Mouse (Mus musculus) hindbrain, embryonic 10.5 days (tissue): ENCODE results near the gene Zswim3. TPM values are rescaled to one million over a fixed set of nuclear protein-coding genes. Genes with fewer than 3 reads are reported as not detected.

Experiments
- DNase-seq: peaks from one replicate; pipeline ENCODE4 v3.0.0-alpha.2; 2017; ENCODE audit warnings: low spot score
- H3K27ac ChIP-seq: fragments of 300-500 bp; sonication (generic); 2 replicates; pipeline ENCODE4 v1.5.1; 2016; ENCODE audit warnings: mild to moderate bottlenecking, moderate library complexity
- H3K27me3 ChIP-seq: fragments of 300-500 bp; sonication (generic); 2 replicates; pipeline ENCODE4 v1.6.1; 2016; ENCODE audit warnings: mild to moderate bottlenecking; ENCODE audit not compliant: poor library complexity, insufficient read depth, severe bottlenecking
- H3K36me3 ChIP-seq: fragments of 300-500 bp; sonication (generic); 2 replicates; pipeline ENCODE4 v1.6.1; 2016; ENCODE audit warnings: mild to moderate bottlenecking, moderate library complexity
- H3K4me1 ChIP-seq: fragments of 300-500 bp; sonication (generic); replicated peaks from 2 replicates; pipeline ENCODE4 v1.6.1; 2016; ENCODE audit warnings: mild to moderate bottlenecking
- H3K4me3 ChIP-seq: fragments of 300-500 bp; sonication (generic); 2 replicates; pipeline ENCODE4 v1.5.1; 2016; ENCODE audit warnings: mild to moderate bottlenecking, moderate library complexity
- H3K9me3 ChIP-seq: fragments of 300-500 bp; sonication (generic); 2 replicates; pipeline ENCODE4 v1.6.1; 2016; ENCODE audit warnings: mild to moderate bottlenecking, moderate library complexity
- WGBS: fragments of 180-500 bp; shearing (Covaris S2); methylation state at CpG from one replicate; pipeline ENCODE4 v1.1.7; 2016; 5-methylcytosine and 5-hydroxymethylcytosine counted together
- polyA plus RNA-seq: library from polyadenylated mRNA; unstranded; fragments of >200 nt; fragmentation: Nextera tagmentation; extraction: Ambion mirVana; gene quantifications from 2 replicates; pipeline ENCODE4 v1.2.1, GENCODE M21; 2016

The Zswim3 gene
- polyA plus RNA-seq, 1 experiment from 2014 or later: 12.4 TPM

DNA sequence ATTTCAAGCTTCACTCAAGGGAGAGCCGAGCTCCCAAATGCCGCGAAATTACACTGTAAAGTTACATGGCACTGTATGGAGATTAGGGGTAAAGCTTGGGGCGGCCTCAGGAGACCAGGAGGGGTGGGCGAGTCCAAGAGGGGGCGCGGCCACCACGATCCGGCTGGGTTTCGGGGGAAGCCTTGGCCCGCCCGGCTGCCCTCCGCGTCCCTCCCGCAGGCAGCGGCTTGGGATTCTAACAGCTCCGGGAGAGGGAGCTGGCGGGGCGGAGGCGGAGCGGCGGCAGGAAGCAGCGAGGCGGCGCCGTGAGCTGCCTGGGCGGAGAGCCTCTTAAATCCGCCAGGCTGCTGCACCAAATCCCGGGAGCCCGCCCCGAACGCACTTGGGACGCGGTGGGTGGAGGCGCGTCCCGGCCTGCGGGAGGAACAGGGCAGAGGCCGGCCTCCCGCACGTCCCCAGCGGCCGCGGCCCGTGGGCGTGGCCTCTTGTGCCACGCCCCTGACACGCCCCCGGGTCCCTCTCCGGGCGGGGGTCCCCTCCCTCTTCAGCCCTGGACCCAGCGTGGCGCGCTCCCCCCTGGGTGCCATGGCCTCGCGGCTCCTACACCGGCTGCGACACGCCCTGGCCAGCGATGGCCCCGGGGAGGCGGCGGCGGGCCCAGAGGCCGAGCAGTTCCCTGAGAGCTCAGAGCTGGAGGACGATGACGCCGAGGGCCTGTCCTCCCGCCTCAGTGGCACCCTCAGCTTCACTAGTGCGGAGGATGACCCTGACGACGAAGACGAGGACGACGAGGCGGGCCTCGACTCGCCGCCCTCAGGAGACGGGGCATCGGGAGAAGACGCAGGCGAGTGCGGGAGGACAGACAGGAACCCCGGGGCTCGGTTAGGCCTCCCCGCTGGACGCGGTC lies 19.2 kb upstream of the Zswim3 start, which contains the start of gene Snx21:
TSS of gene Snx21 (plus strand) at position 343 of the 907 bp plus-strand sequence.
- H3K4me1 ChIP-seq: peaks cover 35% of the 10 kb centered on the region
- peak within 1 kb of the TSS; percentile 89 for H3K27ac ChIP-seq
- under 1% methylated on average over 87 of the region's 89 CpGs for WGBS
- no peaks in the 10 kb centered on the region for H3K9me3 ChIP-seq
- peaks cover 21% of the 10 kb centered on the region for H3K36me3 ChIP-seq
- peak within 1 kb of the TSS; percentile 79 for H3K4me3 ChIP-seq
- peak; percentile 87 for DNase-seq
- H3K27me3 ChIP-seq: peaks cover 7% of the 10 kb centered on the region; the same call in 1 of the 2 replicates

DNA sequence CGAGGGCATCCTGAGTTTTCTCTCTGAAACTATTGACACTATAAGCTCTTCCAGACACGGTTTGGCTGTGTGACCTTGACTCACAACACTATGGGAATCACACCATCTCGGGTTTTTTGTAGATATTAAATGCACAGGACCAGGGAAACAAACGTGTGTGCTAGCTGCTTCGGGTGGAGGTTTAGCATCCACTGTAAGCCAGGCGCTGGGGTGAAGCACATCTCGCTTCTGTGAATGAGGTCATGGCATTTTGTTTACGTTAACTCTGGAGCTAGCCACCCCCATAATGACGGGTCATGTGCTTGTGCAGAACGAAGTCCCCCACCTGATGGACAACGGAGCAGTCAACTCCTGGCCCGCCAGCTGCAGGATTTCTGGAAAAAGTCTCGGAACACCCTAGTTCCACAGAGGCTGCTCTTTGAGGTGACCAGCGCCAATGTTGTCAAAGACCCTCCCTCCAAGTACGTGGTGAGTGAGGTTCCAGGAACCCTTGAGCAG lies 18.5 kb upstream of the Zswim3 start:
- Histone ChIP-seq H3K4me3 (peak overlapping the region; percentile 79), H3K27me3 (peaks cover 7% of the 10 kb centered on the region; the same call in 1 of the 2 replicates), H3K36me3 (peaks cover 28% of the 10 kb centered on the region), H3K9me3 (no peaks in the 10 kb centered on the region), H3K4me1 (peaks cover 35% of the 10 kb centered on the region), H3K27ac (peak overlapping the region; percentile 89)
- 8% methylated on average over 15 of the region's 15 CpGs for WGBS
- no peak for DNase-seq

DNA sequence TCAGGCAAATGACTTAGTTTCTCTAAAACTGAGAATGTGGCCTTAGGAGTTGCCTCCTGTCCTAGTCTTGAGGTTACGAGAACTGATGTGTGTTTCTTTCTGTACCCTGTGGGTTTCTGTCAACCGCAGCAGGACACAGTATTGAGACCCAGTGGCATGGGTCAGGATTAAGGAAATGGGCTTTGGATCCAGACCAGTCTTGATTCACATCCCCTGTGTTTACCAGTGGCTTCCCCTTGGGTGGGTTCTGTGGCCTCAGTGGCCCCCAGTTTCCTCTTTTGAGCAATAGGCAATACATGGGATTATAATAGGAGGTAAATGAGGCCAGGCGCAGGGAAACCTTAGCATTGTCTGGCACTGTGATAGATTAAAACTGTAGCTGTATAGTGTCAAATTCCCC lies 17.9 kb upstream of the Zswim3 start:
- Histone ChIP-seq H3K4me3 (peak overlapping the region; percentile 79), H3K27ac (no peak overlapping the region), H3K36me3 (peaks cover 34% of the 10 kb centered on the region), H3K4me1 (peaks cover 35% of the 10 kb centered on the region), H3K9me3 (no peaks in the 10 kb centered on the region), H3K27me3 (peaks cover 7% of the 10 kb centered on the region; the same call in 1 of the 2 replicates)
- WGBS: 86% methylated on average over 3 of the region's 3 CpGs
- no peak for DNase-seq

DNA sequence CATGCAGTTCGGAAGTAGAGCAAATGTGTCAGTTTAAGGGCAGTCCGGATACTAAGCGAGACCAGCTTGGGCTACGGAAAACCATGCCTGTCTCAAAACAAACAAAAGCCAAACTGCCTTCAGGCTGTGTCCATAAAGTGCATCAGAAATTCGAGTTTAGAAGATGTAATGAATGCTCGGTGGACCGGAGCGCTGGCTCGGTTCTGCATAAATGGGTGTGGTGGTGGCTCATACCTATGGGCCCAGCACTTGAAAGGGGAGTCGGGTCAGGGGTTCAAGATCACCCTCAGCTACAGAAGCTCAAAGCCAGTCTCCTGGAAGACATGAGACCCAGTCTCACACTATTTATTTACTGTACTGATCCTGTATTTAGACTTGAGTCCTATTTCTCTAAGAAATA lies 17.1 kb upstream of the Zswim3 start:
- Histone ChIP-seq H3K27me3 (peaks cover 7% of the 10 kb centered on the region; the same call in 1 of the 2 replicates), H3K4me3 (no peak overlapping the region), H3K4me1 (peaks cover 35% of the 10 kb centered on the region), H3K9me3 (no peaks in the 10 kb centered on the region), H3K36me3 (peaks cover 41% of the 10 kb centered on the region), H3K27ac (no peak overlapping the region)
- DNase-seq: no peak
- 86% methylated on average over 10 of the region's 10 CpGs for WGBS

DNA sequence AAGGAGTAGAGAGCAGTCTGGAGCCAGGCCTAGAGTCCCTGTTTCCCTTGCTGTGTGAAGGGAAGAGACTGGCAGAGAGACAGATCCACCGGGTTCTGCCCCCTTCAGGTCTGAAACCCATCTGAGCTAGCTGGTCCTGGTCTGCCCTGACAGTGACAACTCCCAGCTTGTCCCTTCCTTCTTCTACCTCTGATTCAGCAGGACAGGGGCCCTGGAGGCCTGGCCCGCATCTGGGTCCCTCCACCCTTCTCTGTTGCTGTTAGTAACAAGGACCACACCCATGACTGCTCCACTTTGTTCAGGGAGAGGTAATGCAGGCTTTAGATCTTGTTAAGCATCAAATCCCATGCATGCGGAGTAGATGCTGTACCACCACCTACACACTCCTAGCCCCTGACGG lies 16.5 kb upstream of the Zswim3 start:
- Histone ChIP-seq H3K27ac (no peak overlapping the region), H3K36me3 (peaks cover 47% of the 10 kb centered on the region), H3K27me3 (peaks cover 7% of the 10 kb centered on the region; the same call in 1 of the 2 replicates), H3K9me3 (no peaks in the 10 kb centered on the region), H3K4me1 (peaks cover 35% of the 10 kb centered on the region), H3K4me3 (no peak overlapping the region)
- 70% methylated on average over 4 of the region's 4 CpGs for WGBS
- DNase-seq: no peak

DNA sequence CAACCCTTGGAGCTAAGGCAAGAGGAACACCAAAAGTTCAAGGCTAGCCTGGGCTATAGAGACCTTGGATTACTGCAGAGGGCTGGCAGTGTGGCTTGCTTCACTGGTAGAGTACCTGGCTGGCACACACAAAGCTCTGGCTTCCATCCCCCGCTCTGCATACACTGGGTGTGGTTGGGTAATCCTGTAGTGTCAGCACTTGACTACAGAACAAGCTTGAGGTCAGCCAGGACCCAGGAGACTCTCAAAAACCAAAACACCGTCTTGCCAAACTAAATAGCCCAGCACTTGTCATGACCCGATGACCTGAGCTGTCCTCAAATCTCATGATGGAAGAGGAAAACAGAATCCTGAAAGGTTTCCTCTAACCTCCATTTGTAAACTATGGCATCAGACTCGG lies 14.4 kb upstream of the Zswim3 start:
- 83% methylated on average over 4 of the region's 4 CpGs for WGBS
- no peak for DNase-seq
- H3K9me3 ChIP-seq: no peaks in the 10 kb centered on the region
- no peak overlapping the region for H3K4me3 ChIP-seq
- peaks cover 7% of the 10 kb centered on the region; the same call in 1 of the 2 replicates for H3K27me3 ChIP-seq
- H3K27ac ChIP-seq: no peak overlapping the region
- peaks cover 65% of the 10 kb centered on the region for H3K36me3 ChIP-seq
- H3K4me1 ChIP-seq: peaks cover 26% of the 10 kb centered on the region

DNA sequence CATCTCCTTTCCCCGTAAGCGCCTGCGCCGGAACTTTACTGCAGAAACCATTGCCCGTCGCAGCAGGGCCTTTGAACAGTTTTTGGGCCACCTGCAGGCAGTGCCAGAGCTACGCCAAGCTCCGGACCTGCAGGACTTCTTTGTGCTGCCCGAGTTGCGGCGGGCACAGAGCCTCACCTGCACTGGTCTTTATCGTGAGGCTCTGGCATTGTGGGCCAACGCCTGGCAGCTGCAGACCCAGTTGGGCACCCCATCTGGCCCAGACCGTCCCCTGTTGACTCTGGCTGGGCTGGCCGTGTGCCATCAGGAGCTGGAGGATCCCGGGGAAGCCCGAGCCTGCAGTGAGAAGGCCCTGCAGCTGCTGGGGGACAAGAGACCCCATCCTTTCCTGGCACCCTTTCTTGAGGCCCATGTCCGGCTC lies 13.0 kb upstream of the Zswim3 start:
- WGBS: 92% methylated on average over 18 of the region's 18 CpGs
- DNase-seq: no peak
- Histone ChIP-seq H3K27ac (no peak overlapping the region), H3K9me3 (no peaks in the 10 kb centered on the region), H3K4me1 (peaks cover 12% of the 10 kb centered on the region), H3K4me3 (no peak overlapping the region), H3K36me3 (peaks cover 79% of the 10 kb centered on the region), H3K27me3 (peaks cover 4% of the 10 kb centered on the region; the same call in 1 of the 2 replicates)

DNA sequence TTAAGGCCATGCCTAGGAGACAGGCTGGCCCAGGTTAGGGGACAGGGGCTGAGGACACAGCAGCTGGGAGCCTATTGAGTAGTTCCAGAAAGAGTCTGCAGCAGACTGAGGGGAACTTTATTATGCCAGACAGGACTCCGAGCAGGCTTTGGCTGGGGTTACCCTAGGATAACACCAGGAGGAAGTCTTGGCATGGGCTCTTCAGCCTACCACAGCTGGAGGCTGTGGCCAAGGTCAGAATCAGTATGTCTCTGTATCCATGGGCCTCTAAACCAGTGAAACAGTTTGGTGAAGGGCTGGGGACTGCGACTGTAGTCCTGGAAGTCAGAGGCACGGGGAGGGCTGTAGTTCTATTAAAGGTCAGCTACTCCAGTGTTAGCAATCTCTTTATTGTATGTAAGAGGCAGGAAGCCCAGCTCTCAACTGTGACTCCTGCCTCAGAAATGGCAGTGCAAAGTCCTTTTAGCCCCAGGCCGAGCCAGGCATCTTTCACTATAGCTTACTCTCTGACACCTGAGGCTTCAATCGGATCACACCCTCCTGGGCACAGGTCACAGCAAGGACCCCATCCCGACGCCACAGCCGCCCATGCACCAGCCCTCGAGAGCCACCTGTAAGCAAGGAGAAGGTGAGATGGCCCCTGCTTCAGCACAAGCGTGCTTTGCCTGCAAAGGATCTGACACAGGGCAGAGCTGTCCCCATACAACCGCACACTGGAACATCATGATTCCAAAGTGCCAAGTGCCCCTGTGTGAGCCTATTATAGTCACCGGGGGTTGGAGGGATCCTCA lies 12.3 kb upstream of the Zswim3 start:
- H3K36me3 ChIP-seq: peaks cover 84% of the 10 kb centered on the region
- no peaks in the 10 kb centered on the region for H3K9me3 ChIP-seq
- H3K4me1 ChIP-seq: peaks cover 10% of the 10 kb centered on the region
- no peak overlapping the region for H3K27ac ChIP-seq
- DNase-seq: no peak
- no peak overlapping the region for H3K4me3 ChIP-seq
- 93% methylated on average over 12 of the region's 12 CpGs for WGBS
- no peaks in the 10 kb centered on the region for H3K27me3 ChIP-seq

DNA sequence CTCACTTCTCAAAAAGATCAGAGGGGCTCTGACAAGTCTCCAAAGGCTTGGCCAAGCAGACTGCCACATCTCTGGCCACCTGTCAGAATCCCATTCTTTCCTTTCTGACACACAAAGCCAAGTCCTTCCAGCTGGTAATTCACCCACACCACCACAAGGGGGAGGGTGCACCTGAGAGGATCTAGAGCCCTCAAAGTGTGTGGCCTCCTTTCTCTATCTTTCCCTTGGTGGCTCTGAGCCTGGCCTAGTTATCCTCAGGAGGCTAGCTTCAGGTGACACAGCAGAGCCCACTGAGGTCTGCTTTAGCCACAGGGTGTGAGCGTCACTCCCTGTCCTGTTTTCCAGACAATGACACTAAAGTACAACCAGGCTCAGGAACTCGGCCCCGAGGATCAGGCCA lies 11.7 kb upstream of the Zswim3 start:
- 87% methylated on average over 3 of the region's 3 CpGs for WGBS
- peaks cover 91% of the 10 kb centered on the region for H3K36me3 ChIP-seq

DNA sequence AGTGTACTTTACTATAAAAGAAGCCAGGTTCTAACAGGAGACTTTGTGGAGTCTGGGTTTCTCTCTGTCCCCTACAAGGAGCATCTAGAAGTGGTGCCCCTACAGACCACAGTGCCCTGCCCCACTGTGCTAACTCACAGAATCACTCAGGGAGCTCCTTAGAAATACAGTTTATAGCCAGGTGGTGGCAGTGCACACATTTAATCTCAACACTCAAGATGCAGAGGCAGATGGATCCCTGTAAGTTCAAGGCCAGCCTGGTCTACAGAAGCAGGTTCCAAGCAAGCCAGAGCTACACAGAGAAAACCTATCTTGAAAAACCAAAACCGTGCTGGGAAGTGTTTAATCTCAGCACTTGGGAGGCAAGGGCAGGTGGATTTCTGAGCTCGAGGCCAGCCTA lies 11.1 kb upstream of the Zswim3 start:
- DNase-seq: no peak
- Histone ChIP-seq H3K4me1 (peaks cover 3% of the 10 kb centered on the region; the same call in 1 of the 2 replicates), H3K27me3 (no peaks in the 10 kb centered on the region), H3K36me3 (peaks cover 91% of the 10 kb centered on the region), H3K27ac (no peak overlapping the region), H3K4me3 (no peak overlapping the region; the same call in 1 of the 2 replicates), H3K9me3 (no peaks in the 10 kb centered on the region)
- 87% methylated on average over 2 of the region's 2 CpGs for WGBS

More for the DNA sequence above, 11.7 kb upstream of the Zswim3 start:
- Histone ChIP-seq H3K4me3 (no peak overlapping the region), H3K27ac (no peak overlapping the region), H3K9me3 (no peaks in the 10 kb centered on the region), H3K4me1 (peaks cover 8% of the 10 kb centered on the region), H3K27me3 (no peaks in the 10 kb centered on the region)
- DNase-seq: peak; percentile 63

DNA sequence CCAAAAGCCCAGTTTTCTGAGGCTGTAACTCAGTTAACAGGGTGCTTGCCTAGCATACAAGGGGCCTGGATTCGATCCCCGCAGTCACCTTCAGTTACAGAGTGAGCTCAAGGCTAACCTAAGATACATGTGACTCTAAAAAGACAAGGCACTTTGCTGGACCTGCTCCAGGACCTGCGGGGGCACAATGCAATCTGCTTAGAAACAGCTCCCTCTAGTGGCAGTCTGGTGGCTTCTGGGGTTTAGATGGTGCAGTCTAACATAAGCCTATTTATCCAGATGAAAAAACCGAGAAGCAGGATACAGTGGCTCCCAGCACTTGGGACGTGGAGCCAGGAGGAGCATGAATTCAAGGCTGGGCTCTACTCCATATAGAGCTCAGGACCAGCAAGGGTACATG lies 10.6 kb upstream of the Zswim3 start:
- H3K9me3 ChIP-seq: no peaks in the 10 kb centered on the region
- H3K27me3 ChIP-seq: no peaks in the 10 kb centered on the region
- H3K4me3 ChIP-seq: no peak overlapping the region
- DNase-seq: peak; percentile 80
- peaks cover 93% of the 10 kb centered on the region for H3K36me3 ChIP-seq
- H3K27ac ChIP-seq: no peak overlapping the region
- 43% methylated on average over 5 of the region's 5 CpGs for WGBS
- no peaks in the 10 kb centered on the region for H3K4me1 ChIP-seq

DNA sequence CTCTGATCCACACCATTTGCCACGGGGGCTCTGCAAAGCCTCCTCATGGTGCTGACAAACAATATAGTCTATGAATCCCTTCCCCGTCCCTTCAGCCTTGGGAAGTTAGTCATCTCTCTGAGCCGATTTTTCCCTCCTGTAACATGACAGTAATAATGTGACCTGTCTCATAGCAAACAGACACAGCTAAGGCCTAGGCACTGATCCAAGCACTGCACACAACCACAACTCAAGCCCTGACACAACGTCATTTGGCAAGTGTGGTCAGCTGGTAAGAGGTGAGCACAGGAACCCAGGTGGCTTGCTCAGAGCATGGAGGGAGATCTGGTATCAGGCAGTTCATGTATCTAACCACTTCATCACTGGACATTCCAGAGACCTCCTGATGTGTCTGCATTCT lies 9.0 kb upstream of the Zswim3 start:
- peaks cover 95% of the 10 kb centered on the region for H3K36me3 ChIP-seq
- H3K4me3 ChIP-seq: no peak overlapping the region
- DNase-seq: no peak

More for the DNA sequence above, 9.0 kb upstream of the Zswim3 start:
- WGBS: 90% methylated on average over 4 of the region's 4 CpGs
- Histone ChIP-seq H3K4me1 (no peaks in the 10 kb centered on the region), H3K9me3 (no peaks in the 10 kb centered on the region), H3K27ac (no peak overlapping the region), H3K27me3 (no peaks in the 10 kb centered on the region)
